Mouse (Mus musculus): ENCODE measurements at regions not wholly inside any gene's neighbourhood (a gene's known extent, or its start where the extent isn't known, plus 50 kb on each side); places are given as distances from the start of the nearest gene placed in this dataset.

DNA sequence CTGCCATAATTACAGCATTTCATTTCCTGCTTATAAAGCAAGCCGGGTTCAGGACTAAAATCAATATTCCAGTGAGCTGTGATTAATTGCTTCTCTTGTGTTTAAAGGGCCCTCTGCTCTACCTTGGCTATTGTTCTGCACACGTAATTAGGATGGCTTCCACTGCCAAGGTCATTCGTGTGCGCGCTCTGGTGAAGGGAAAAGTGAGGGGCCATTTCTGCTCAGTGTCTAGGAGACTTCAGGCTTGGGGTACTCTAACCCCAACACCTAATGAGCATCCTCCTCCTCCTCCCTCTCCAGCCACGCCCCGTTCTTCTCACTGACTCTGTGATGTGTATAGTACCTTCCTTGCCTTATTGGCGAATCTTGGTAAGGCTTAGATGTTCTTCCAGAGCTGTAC is 53.5 kb upstream of the Cxcl12 start:
- no peak for DNase-seq (ENCODE audit: low spot score)

DNA sequence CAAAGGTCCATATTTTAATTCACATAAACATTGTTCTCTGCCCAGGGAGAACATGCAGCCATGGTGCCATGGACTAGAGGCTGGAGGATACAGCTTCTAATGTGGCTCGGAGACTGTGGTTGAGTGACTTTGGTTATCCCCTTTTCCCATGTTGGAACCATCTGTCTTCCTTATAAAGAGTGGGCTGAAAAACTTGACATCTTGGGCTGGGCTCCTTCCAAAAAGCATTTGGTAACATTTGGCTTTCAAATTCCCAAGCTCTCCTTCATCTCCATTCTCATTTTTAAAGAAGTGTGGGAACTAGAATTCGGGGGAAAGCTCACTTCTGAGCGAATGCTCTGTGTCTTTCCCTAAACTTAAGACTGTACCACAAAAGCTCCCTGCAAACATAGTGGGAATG is 50.3 kb upstream of the Cxcl12 start:
- DNase-seq (ENCODE audit: low spot score): no peak
